Mouse (Mus musculus) spleen, postnatal 10 days (tissue): ENCODE data around the gene Olfr231.

ENCODE experiments used
- DNase-seq, 2 experiments: peaks; one replicate each; pipeline ENCODE4 v3.0.0; 2021 to 2022; ENCODE audit warnings: low spot score in 2 of 2

Olfr231 gene

GRCm38 (mm10) chr1:174121062-174121461, at the start of gene Olfr231:
Gene Olfr231, minus strand, starts transcription at chr1:174121162.
- DNase-seq: no peak

- DNase-seq: peak in 1 of 2 experiments; percentile 63
Measured at GRCm38 (mm10) chr1:174169024-174169423, 48.1 kb upstream of the Olfr231 start.

- no peak for DNase-seq
Measured at GRCm38 (mm10) chr1:174159095-174159494, 38.1 kb upstream of the Olfr231 start.

- DNase-seq: no peak
Measured at GRCm38 (mm10) chr1:174158512-174158911, 37.5 kb upstream of the Olfr231 start.

GRCm38 (mm10) chr1:174157622-174158021, 36.7 kb upstream of the Olfr231 start:
- DNase-seq: no peak

- DNase-seq: no peak
Measured at GRCm38 (mm10) chr1:174155333-174155732, 34.4 kb upstream of the Olfr231 start, which contains the start of gene Olfr420. Gene Olfr420, plus strand, starts transcription at chr1:174155633.

- DNase-seq: no peak
Measured at GRCm38 (mm10) chr1:174149289-174149688, 28.3 kb upstream of the Olfr231 start.

GRCm38 (mm10) chr1:174146696-174147095, 25.7 kb upstream of the Olfr231 start:
- no peak for DNase-seq

GRCm38 (mm10) chr1:174141384-174141783, 20.4 kb upstream of the Olfr231 start:
- no peak for DNase-seq

GRCm38 (mm10) chr1:174131999-174132398, 11.0 kb upstream of the Olfr231 start:
- no peak for DNase-seq

- no peak for DNase-seq
Measured at GRCm38 (mm10) chr1:174131217-174131616, 10.3 kb upstream of the Olfr231 start, which contains the start of gene Olfr424. Gene Olfr424, plus strand, starts transcription at chr1:174131517.

GRCm38 (mm10) chr1:174103735-174104134, 17.2 kb downstream of the Olfr231 start:
- no peak for DNase-seq

GRCm38 (mm10) chr1:174096591-174096990, 24.4 kb downstream of the Olfr231 start, which contains the start of gene Olfr427:
Gene Olfr427, plus strand, starts transcription at chr1:174096891.
- no peak for DNase-seq

GRCm38 (mm10) chr1:174084031-174084430, 36.9 kb downstream of the Olfr231 start, which contains the start of gene Olfr429:
Gene Olfr429, plus strand, starts transcription at chr1:174084331.
- no peak for DNase-seq

- DNase-seq: no peak
Measured at GRCm38 (mm10) chr1:174066305-174066704, 54.7 kb downstream of the Olfr231 start, which contains the start of gene Olfr430. Gene Olfr430, plus strand, starts transcription at chr1:174066605.
